ENCODE assay signal across 22 mouse cellular contexts in the genomic region with DNA sequence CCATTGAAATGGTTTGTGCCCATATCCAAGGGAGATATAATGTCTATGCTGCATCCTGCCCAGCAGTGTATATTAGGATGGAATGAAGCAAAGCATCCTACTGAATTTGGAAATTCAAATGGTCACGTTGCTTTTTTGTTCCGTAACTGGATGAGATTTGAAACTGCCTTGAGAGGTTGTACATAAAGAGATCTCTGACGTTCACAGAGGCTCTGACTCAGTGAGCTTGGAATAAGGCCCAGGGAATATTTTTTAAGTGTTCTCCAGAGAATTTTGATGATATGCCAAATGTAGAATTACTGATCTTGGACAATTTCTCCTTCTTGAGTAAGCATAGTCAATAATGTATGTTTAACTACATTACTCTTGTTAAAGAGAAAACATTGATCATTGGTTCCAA.
A peak's percentile ranks its signal among the peaks of the same experiment; 100 is the strongest.
DNase-seq lines count a peak whose midpoint lies in the region; ATAC-seq and TF ChIP-seq lines count a peak whose summit lies in the region.
"Had no signal": no experiment of that assay in that cellular context is flagged by ENCODE, and none has a peak within 500 bp of the region (broad histone marks: within the 10 kb centered on the region; RNA-seq: fewer than 3 reads in every experiment).

No protein-coding gene starts in this region.

- no peak for TF ChIP-seq EP300 in lung, postnatal 0 days (IDR thresholded peaks at IDR 0.05)

- no peak for ATAC-seq in lung, postnatal 0 days
- no peak for ATAC-seq in forebrain, embryonic 14.5 days
- ATAC-seq: CD4-positive, CD25-positive, alpha-beta regulatory T cell, adult 4 months; forebrain, embryonic 13.5 days; forebrain, embryonic 16.5 days had no signal

- H3K9ac ChIP-seq in lung, postnatal 0 days (replicated peaks; ENCODE audit: low read depth) = no peak overlapping the region
- no peak overlapping the region for H3K9ac ChIP-seq in forebrain, embryonic 14.5 days (ENCODE audit: low read length)
- H3K9ac ChIP-seq: embryonic facial prominence, embryonic 12.5 days; forebrain, embryonic 13.5 days had no signal

- no peak overlapping the region for H3K27ac ChIP-seq in lung, postnatal 0 days (ENCODE audit: low read length)
- peak overlapping the region; percentile 38 for H3K27ac ChIP-seq in embryonic fibroblast, embryonic 13.5 days (ENCODE audit: insufficient read depth, low read length)
- no peak overlapping the region for H3K27ac ChIP-seq in forebrain, embryonic 14.5 days (ENCODE audit: low read depth, low read length)
- H3K27ac ChIP-seq: embryonic facial prominence, embryonic 10.5 days; embryonic facial prominence, embryonic 12.5 days; forebrain, embryonic 13.5 days had no signal

- H3K9me3 ChIP-seq in lung, postnatal 0 days (ENCODE audit: low read length) = no peaks in the 10 kb centered on the region
- H3K9me3 ChIP-seq in forebrain, embryonic 14.5 days (replicated peaks; ENCODE audit: control insufficient read depth, low read length) = peaks cover 4% of the 10 kb centered on the region; the same call in 1 of the 2 replicates
- H3K9me3 ChIP-seq: embryonic facial prominence, embryonic 10.5 days; forebrain, embryonic 13.5 days had no signal

- H3K27me3 ChIP-seq in lung, postnatal 0 days (replicated peaks; ENCODE audit: insufficient read depth, low read length) = no peaks in the 10 kb centered on the region
- H3K27me3 ChIP-seq in forebrain, embryonic 14.5 days (replicated peaks; ENCODE audit: control insufficient read depth, insufficient read depth, low read length) = no peaks in the 10 kb centered on the region
- H3K27me3 ChIP-seq: CH12.LX; embryonic facial prominence, embryonic 12.5 days; forebrain, embryonic 13.5 days had no signal

- DNase-seq in lung, postnatal 0 days (ENCODE audit: low spot score) = peak; percentile 17
- no peak for DNase-seq in lung, postnatal 25 days (ENCODE audit: low spot score)
- peak; percentile 83 for DNase-seq in NIH3T3 (ENCODE audit: low read depth)
- no peak for DNase-seq in forebrain, embryonic 14.5 days (ENCODE audit: low spot score)
- DNase-seq in cerebellum, adult 9-10 months = no peak
- no peak for DNase-seq in cerebellum, postnatal 25 days
- DNase-seq: adrenal gland, postnatal 10 days; adrenal gland, postnatal 25 days; B cell, adult 2 months; cerebellum, adult 11-12 months; cerebellum, adult 2 months; cerebellum, adult 9-11 months; cerebellum, postnatal 14 days had no signal

- no peaks in the 10 kb centered on the region for H3K4me1 ChIP-seq in lung, postnatal 0 days (ENCODE audit: insufficient read depth, low read depth, low read length)
- 0 out of 2 replicates have a peak, but pooled peaks cover 4% of the 10 kb centered on the region for H3K4me1 ChIP-seq in embryonic fibroblast, embryonic 13.5 days (ENCODE audit: control insufficient read depth, insufficient read depth, low read length)
- no peaks in the 10 kb centered on the region for H3K4me1 ChIP-seq in forebrain, embryonic 14.5 days (ENCODE audit: control insufficient read depth, insufficient read depth, low read length)
- H3K4me1 ChIP-seq: embryonic facial prominence, embryonic 10.5 days; embryonic facial prominence, embryonic 12.5 days; forebrain, embryonic 13.5 days had no signal

- TF ChIP-seq CTCF in lung, postnatal 0 days (IDR thresholded peaks at IDR 0.05) = no peak
- TF ChIP-seq CTCF in embryonic fibroblast, embryonic 13.5 days (IDR thresholded peaks at IDR 0.05; ENCODE audit: borderline replicate concordance, insufficient read depth, low read length) = no peak

- 56% methylated on average over 3 of the region's 3 CpGs for WGBS in lung, postnatal 0 days
- WGBS in forebrain, embryonic 14.5 days = 92% methylated on average over 3 of the region's 3 CpGs

- H3K36me3 ChIP-seq in lung, postnatal 0 days (ENCODE audit: insufficient read depth, low read length) = no peaks in the 10 kb centered on the region
- no peaks in the 10 kb centered on the region for H3K36me3 ChIP-seq in forebrain, embryonic 14.5 days (ENCODE audit: control insufficient read depth, insufficient read depth, low read length)
- H3K36me3 ChIP-seq: embryonic facial prominence, embryonic 10.5 days; embryonic facial prominence, embryonic 12.5 days; G1E had no signal

- no peak overlapping the region for H3K4me2 ChIP-seq in lung, postnatal 0 days (replicated peaks; ENCODE audit: low read depth, low read length)
- no peak overlapping the region for H3K4me2 ChIP-seq in forebrain, embryonic 14.5 days (ENCODE audit: low read length)
- H3K4me2 ChIP-seq: embryonic facial prominence, embryonic 12.5 days; forebrain, embryonic 13.5 days had no signal

- H3K4me3 ChIP-seq in lung, postnatal 0 days (ENCODE audit: low read depth, low read length) = no peak overlapping the region
- no peak overlapping the region for H3K4me3 ChIP-seq in embryonic fibroblast, embryonic 13.5 days (ENCODE audit: insufficient read depth, low read length)
- H3K4me3 ChIP-seq in forebrain, embryonic 14.5 days (ENCODE audit: low read depth, low read length) = no peak overlapping the region
- H3K4me3 ChIP-seq: embryonic facial prominence, embryonic 10.5 days; embryonic facial prominence, embryonic 12.5 days; erythroblast, embryonic 14.5 days; forebrain, embryonic 13.5 days had no signal

- no peak for TF ChIP-seq POLR2A in embryonic fibroblast, embryonic 13.5 days (IDR thresholded peaks at IDR 0.05; ENCODE audit: low read depth, low read length)

Comparison
In these comparisons a context has a peak if more than half of its experiments do, and no peak if none do; other contexts are left out.
1. DNase-seq: peak in lung, postnatal 0 days (single experiment) and NIH3T3 (single experiment); none in lung, postnatal 25 days (single experiment), forebrain, embryonic 14.5 days (single experiment), cerebellum, adult 9-10 months (single experiment) and cerebellum, postnatal 25 days (0 of 2).